Mouse (Mus musculus) heart, postnatal 0 days (tissue): ENCODE measurements around the gene Palm. TPM values are rescaled to one million over a fixed set of nuclear protein-coding genes. Genes with fewer than 3 reads are reported as not detected.

Source experiments
- ATAC-seq: fragments of 200-750 bp; cut with Nextera tagmentation; 2 replicates; pipeline ENCODE4 v1.8.0; 2017; ENCODE audit warnings: low read depth, moderate number of reproducible peaks, moderate library complexity; ENCODE audit not compliant: insufficient read depth
- DNase-seq: peaks from one replicate; pipeline ENCODE4 v3.0.0-alpha.2; 2016; ENCODE audit warnings: low spot score
- H3K27ac ChIP-seq: fragments of 300-500 bp; sonication (generic); 2 replicates; pipeline ENCODE4 v1.5.1; 2014; ENCODE audit warnings: low read depth, mild to moderate bottlenecking
- H3K27me3 ChIP-seq: fragments of 300-500 bp; sonication (generic); 2 replicates; pipeline ENCODE4 v1.6.1; 2014; ENCODE audit warnings: low read length, mixed read lengths; ENCODE audit not compliant: control insufficient read depth, insufficient read depth
- H3K36me3 ChIP-seq: fragments of 300-500 bp; sonication (generic); replicated peaks from 2 replicates; pipeline ENCODE4 v1.6.1; 2014; ENCODE audit warnings: low read length, mixed read lengths; ENCODE audit not compliant: control insufficient read depth, insufficient read depth
- H3K4me1 ChIP-seq: fragments of 300-500 bp; sonication (generic); 2 replicates; pipeline ENCODE4 v1.6.1; 2014; ENCODE audit warnings: antibody characterized with exemption; ENCODE audit not compliant: control insufficient read depth, insufficient read depth
- H3K4me2 ChIP-seq: fragments of 300-500 bp; sonication (generic); 2 replicates; pipeline ENCODE4 v1.6.1; 2014; ENCODE audit warnings: low read depth, mild to moderate bottlenecking, low read length, moderate library complexity
- H3K4me3 ChIP-seq: fragments of 300-500 bp; sonication (generic); 2 replicates; pipeline ENCODE4 v1.5.1; 2014; ENCODE audit warnings: low read depth, low read length
- H3K9ac ChIP-seq: fragments of 300-500 bp; sonication (generic); replicated peaks from 2 replicates; pipeline ENCODE4 v1.6.1; 2014; ENCODE audit warnings: low read depth, low read length, mixed read lengths
- H3K9me3 ChIP-seq: fragments of 300-500 bp; sonication (generic); replicated peaks from 2 replicates; pipeline ENCODE4 v1.6.1; 2016; ENCODE audit warnings: low read length; ENCODE audit not compliant: control insufficient read depth
- CTCF ChIP-seq: IDR thresholded peaks from 2 replicates; pipeline ENCODE4 v1.5.1; 2016; ENCODE audit warnings: antibody characterized with exemption, control low read depth, low read depth
- EP300 ChIP-seq: IDR thresholded peaks from 2 replicates; pipeline ENCODE4 v1.6.1; 2016; ENCODE audit warnings: antibody characterized with exemption, low read depth
- WGBS: fragments of 180-500 bp; shearing (Covaris S2); extraction: QIAGEN DNeasy Blood & Tissue Kit; methylation state at CpG from one replicate; pipeline ENCODE4 v1.1.7; 2014; 5-methylcytosine and 5-hydroxymethylcytosine counted together
- polyA plus RNA-seq: library from polyadenylated mRNA; unstranded; fragments of >200 nt; fragmentation: Nextera tagmentation; extraction: Ambion mirVana; gene quantifications from 2 replicates; pipeline ENCODE4 v1.2.1, GENCODE M21; 2015
- total RNA-seq: library from RNA; depleted of rRNA; stranded (reverse); fragments of >200 nt; gene quantifications from 2 replicates; pipeline ENCODE4 v1.2.3, GENCODE M21; 2014; ENCODE audit warnings: low replicate concordance

The Palm gene
- total and polyA plus RNA-seq, 2 experiments from 2014 or later: 44.0 to 52.3 TPM

DNA sequence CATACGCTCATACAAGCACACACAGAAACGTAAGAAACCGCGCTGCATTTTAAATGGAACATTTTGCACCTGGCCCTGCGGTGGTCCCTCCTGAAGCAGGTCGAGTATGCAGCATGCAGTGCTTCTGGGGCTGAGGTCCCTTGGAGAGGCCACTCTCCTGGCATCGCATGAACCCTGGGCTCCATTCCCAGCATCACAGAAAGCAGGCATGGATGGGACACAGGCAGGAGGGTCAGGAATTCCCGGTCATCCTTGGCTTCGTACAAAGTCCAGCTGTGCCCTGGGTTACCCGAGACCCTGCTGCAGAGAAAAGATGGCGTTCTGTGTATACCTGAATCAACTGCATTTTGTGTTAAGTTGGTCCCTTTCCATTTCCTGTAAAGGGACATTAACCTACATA is 7.1 kb downstream of the Palm start:
- Histone ChIP-seq H3K4me2 (no peak overlapping the region), H3K36me3 (no peaks in the 10 kb centered on the region), H3K4me3 (no peak overlapping the region), H3K27ac (no peak overlapping the region), H3K27me3 (no peaks in the 10 kb centered on the region), H3K9me3 (no peaks in the 10 kb centered on the region), H3K4me1 (peaks cover 22% of the 10 kb centered on the region; the same call in 1 of the 2 replicates), H3K9ac (no peak overlapping the region)
- TF ChIP-seq CTCF (no peak), EP300 (no peak)
- 75% methylated on average over 11 of the region's 11 CpGs for WGBS
- ATAC-seq (no peak), DNase-seq (no peak)

DNA sequence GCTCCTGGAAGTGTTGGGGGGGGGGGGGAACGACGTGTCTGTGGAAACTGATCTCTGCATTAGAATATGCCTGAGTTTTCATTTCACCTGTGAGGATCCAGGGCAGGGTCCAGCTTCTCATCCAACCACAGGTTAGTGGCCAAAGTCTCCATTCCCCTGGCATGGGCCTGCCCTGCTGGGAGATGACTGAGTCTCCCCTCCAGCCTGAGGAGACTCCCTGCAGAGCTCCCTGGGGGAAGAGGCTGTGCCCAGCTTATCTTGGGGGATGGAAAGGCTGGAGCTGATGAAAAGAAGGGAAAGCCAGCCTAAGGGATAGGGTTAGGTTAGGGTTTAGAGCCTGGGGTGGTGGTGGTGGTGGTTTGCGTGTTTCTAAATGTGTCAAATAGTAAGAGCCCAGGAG is 8.5 kb downstream of the Palm start:
- Histone ChIP-seq H3K36me3 (no peaks in the 10 kb centered on the region), H3K27me3 (no peaks in the 10 kb centered on the region), H3K4me1 (peaks cover 22% of the 10 kb centered on the region; the same call in 1 of the 2 replicates), H3K27ac (no peak overlapping the region), H3K9ac (no peak overlapping the region), H3K4me3 (no peak overlapping the region), H3K9me3 (no peaks in the 10 kb centered on the region), H3K4me2 (no peak overlapping the region)
- 40% methylated on average over 3 of the region's 3 CpGs for WGBS
- no peak for ATAC-seq
- TF ChIP-seq CTCF: no peak
- TF ChIP-seq EP300: no peak
- DNase-seq: no peak

DNA sequence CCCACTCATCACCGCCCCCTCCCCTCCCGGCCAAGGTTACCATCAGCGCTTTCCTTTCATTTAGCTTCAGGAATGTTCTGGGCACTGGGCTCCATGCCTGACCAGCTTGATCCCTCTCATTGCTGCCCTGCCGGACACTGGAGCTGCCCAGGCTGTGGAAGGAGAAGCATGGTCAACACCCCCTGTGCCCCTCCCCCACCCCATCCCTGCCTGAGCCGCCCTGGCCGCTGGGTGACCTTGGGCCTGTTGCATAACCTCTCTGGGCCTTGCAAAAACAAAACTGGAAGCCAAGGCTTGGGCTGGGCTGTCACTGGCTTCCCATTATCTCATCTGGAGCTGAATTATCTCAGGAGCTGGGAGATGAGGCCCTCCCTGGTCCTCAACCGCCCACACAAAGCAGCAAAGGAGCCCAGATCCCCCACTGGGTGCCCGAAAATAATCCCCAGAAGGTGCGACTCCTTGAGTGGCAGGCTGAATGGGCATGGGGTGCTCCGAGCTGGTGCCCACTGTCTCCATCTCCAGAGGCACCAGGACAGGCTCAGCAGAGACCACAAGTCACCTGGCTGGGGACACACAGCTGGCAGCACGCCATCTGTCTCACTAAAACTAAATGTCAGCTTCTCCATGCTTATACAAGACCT is 9.1 kb downstream of the Palm start:
- Histone ChIP-seq H3K36me3 (no peaks in the 10 kb centered on the region), H3K9ac (no peak overlapping the region), H3K4me2 (no peak overlapping the region), H3K4me1 (peaks cover 18% of the 10 kb centered on the region; the same call in 1 of the 2 replicates), H3K27me3 (no peaks in the 10 kb centered on the region), H3K4me3 (no peak overlapping the region), H3K9me3 (no peaks in the 10 kb centered on the region), H3K27ac (0 out of 2 replicates have a peak overlapping the region, but pooled peaks have one; percentile 28)
- DNase-seq (no peak), ATAC-seq (peak; percentile 28; the same call in 1 of the 2 replicates)
- TF ChIP-seq CTCF: no peak
- WGBS: 35% methylated on average over 11 of the region's 11 CpGs

DNA sequence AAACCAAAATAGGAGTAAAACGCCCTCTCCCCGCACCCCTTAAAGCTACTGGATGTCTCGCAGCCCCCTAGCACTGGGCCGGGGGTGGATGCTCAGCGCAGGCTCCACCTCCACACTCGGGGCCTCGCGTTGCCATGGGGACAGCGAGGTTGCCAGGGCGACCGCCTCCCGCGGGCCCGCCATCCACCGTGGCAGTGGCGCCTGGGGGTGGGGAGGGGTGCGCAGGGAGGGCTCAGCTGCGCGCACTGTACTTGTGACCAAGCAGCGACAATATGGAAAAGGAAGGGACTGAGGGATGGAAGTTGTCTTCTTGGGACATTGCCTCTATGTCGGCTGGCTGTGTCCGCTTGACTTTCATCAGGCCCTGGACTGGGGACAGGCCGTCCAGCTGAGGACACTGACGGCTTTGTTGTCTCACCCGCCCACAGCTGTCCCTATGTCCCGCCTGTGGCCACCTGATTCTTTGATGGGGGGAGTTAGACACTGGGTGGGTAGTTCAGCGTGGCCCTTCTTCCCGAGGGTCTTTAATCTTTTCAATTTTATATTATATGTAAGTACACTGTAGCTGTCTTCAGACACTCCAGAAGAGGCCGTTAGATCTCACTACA is 10.4 kb downstream of the Palm start:
- DNase-seq: no peak
- ATAC-seq: peak; percentile 7; the same call in 1 of the 2 replicates
- no peak overlapping the region; the same call in 1 of the 2 replicates for H3K27ac ChIP-seq

DNA sequence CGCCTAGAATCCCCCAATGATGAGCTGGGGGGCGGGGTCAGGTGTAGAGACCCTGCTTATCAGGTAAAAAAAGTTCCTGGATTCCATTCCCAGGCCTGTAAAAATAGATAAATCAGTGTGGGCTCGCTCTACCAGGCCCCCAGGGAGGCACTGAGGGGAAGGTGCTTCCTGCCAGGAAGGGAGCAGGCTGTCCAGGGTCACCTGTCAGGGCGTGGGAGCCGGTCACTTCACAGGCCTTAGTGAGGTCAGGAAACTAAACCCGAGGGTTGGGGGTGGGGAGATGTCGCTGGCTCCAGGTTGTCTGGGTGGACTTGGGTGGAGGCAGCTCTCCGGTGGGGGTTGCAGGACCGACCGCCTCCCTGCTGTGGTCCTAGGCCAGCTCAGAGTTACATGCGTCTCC is 12.3 kb downstream of the Palm start:
- H3K4me1 ChIP-seq: peaks cover 18% of the 10 kb centered on the region; the same call in 1 of the 2 replicates
- H3K27ac ChIP-seq: peak overlapping the region; percentile 81
- H3K4me2 ChIP-seq: peak overlapping the region; percentile 44
- H3K36me3 ChIP-seq: no peaks in the 10 kb centered on the region; the same call in 1 of the 2 replicates
- DNase-seq (peak; percentile 69), ATAC-seq (peak; percentile 50)
- no peak overlapping the region for H3K9ac ChIP-seq
- no peaks in the 10 kb centered on the region for H3K27me3 ChIP-seq
- H3K9me3 ChIP-seq: no peaks in the 10 kb centered on the region
- TF ChIP-seq CTCF (no peak), EP300 (peak; percentile 94)
- 39% methylated on average over 11 of the region's 11 CpGs for WGBS
- H3K4me3 ChIP-seq: peak overlapping the region; percentile 4; the same call in 1 of the 2 replicates

More for the DNA sequence above, 10.4 kb downstream of the Palm start:
- peaks cover 18% of the 10 kb centered on the region; the same call in 1 of the 2 replicates for H3K4me1 ChIP-seq
- H3K9me3 ChIP-seq: no peaks in the 10 kb centered on the region
- H3K4me2 ChIP-seq: no peak overlapping the region
- H3K4me3 ChIP-seq: no peak overlapping the region
- no peaks in the 10 kb centered on the region for H3K27me3 ChIP-seq
- H3K36me3 ChIP-seq: no peaks in the 10 kb centered on the region
- WGBS: 30% methylated on average over 29 of the region's 29 CpGs
- no peak overlapping the region for H3K9ac ChIP-seq
- TF ChIP-seq EP300 (no peak), CTCF (no peak)
